Mouse (Mus musculus): ENCODE measurements around the gene Actr2.

The Actr2 gene

DNA sequence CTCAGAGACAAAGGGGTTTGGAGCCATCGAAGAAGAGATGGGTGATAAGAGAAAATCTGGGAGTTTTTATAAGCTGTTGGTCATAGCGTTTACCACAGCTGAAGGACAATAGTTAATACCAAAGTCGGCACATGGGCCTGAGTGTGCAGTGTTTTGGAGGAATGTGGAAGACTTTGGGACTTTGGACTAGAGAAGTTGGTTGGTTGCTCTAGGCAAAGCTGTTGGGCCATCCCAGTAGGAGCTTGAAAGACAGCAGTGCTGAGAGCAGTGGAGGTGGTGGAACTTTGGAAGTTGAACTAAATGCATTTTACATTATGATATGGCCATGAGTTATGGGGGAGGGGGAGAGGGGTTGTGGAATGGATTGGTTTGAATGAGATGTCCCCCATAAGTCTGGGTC is 99.3 kb downstream of the Actr2 start:
- DNase-seq (ENCODE audit: low spot score in 2 of 2): no peak
